Mouse (Mus musculus): ENCODE data around the gene Fam219b. TPM values are rescaled to one million over a fixed set of nuclear protein-coding genes. Genes with fewer than 3 reads are reported as not detected.

Fam219b gene
- polyA plus RNA-seq, 1 experiment from 2014 or later: 16.0 TPM

DNA sequence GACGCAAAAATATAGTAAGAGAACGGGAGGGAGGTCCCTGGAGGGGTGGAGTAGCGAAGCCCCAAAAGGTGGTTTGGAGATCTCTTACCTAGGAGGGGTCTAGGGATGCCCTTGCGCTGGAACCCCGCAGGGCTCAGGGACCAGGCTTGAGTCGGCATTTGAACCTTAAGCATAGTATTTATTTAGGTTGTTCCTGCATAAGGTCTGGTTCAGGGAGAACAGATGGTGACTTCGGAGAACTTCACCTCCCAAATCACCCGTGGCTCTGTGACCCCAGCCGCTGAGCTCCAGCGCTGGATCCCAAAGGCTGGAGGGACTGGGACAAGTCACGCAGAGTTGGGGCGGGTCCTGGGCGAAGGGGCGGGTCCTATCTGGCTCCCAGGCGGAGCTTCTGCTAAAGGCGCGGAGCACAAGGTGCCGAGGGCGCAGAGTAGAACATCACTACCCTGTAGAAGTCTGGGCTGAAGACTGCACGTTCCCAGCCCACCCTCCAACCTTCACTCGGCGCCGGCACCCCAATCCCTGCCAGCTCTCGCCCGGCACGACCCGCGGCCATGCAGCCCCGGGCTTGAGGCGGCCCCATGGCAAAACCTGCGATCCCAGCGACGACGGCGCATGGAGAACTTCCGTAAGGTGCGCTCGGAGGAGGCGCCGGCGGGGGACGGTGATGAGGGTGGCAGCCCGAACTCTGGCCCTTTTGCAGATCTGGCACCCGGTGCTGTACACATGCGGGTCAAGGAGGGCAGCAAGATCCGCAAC, 33.5 kb upstream of the Fam219b start, which contains the start of gene Rpp25:
Gene Rpp25 (plus strand): TSS at position 405 of the 759 bp plus-strand sequence.
- H3K36me3 ChIP-seq (ENCODE audit: control insufficient read depth, insufficient read depth, low read length): no peaks in the 10 kb centered on the region
- H3K4me1 ChIP-seq (ENCODE audit: control insufficient read depth, insufficient read depth, low read length): peaks cover 24% of the 10 kb centered on the region
- peak within 1 kb of the TSS; percentile 25 for H3K27ac ChIP-seq (ENCODE audit: low read depth, low read length)

DNA sequence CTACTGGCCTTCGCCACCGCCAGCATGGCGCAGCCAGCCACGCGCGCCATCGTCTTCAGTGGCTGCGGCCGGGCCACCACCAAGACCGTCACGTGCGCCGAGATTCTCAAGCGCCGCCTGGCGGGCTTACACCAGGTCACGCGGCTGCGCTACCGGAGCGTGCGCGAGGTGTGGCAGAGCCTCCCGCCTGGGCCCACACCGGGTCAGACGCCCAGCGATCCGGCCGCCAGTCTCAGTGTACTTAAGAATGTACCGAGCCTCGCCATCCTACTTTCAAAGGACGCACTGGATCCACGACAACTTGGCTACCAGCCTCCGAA, 33.0 kb upstream of the Fam219b start:
- under 1% methylated on average over 34 of the region's 34 CpGs for WGBS
- peaks cover 24% of the 10 kb centered on the region for H3K4me1 ChIP-seq (ENCODE audit: control insufficient read depth, insufficient read depth, low read length)
- no peak overlapping the region for H3K27ac ChIP-seq (ENCODE audit: low read depth, low read length)
- DNase-seq (ENCODE audit: low spot score, missing footprints) (peak; percentile 95), ATAC-seq (ENCODE audit: low FRiP score) (peak; percentile 55)
- H3K9me3 ChIP-seq (ENCODE audit: control insufficient read depth, low read length): no peaks in the 10 kb centered on the region
- H3K4me3 ChIP-seq (ENCODE audit: low read depth, low read length): peak overlapping the region; percentile 39
- H3K9ac ChIP-seq (ENCODE audit: low read length): peak overlapping the region; percentile 55; the same call in 1 of the 2 replicates
- H3K27me3 ChIP-seq (ENCODE audit: control insufficient read depth, insufficient read depth, low read length): peaks cover 66% of the 10 kb centered on the region
- peak overlapping the region; percentile 75 for H3K4me2 ChIP-seq
- no peaks in the 10 kb centered on the region for H3K36me3 ChIP-seq (ENCODE audit: control insufficient read depth, insufficient read depth, low read length)

More for the DNA sequence above, 33.5 kb upstream of the Fam219b start, which contains the start of gene Rpp25:
- Histone ChIP-seq H3K27me3 (ENCODE audit: control insufficient read depth, insufficient read depth, low read length) (peaks cover 66% of the 10 kb centered on the region), H3K4me3 (ENCODE audit: low read depth, low read length) (peak within 1 kb of the TSS; percentile 39), H3K9ac (ENCODE audit: low read length) (peak within 1 kb of the TSS; percentile 55; the same call in 1 of the 2 replicates), H3K4me2 (peak within 1 kb of the TSS; percentile 75), H3K9me3 (ENCODE audit: control insufficient read depth, low read length) (no peaks in the 10 kb centered on the region)
- DNase-seq (ENCODE audit: low spot score, missing footprints) (peak; percentile 94), ATAC-seq (ENCODE audit: low FRiP score) (peak; percentile 70)
- under 1% methylated on average over 46 of the region's 46 CpGs for WGBS

DNA sequence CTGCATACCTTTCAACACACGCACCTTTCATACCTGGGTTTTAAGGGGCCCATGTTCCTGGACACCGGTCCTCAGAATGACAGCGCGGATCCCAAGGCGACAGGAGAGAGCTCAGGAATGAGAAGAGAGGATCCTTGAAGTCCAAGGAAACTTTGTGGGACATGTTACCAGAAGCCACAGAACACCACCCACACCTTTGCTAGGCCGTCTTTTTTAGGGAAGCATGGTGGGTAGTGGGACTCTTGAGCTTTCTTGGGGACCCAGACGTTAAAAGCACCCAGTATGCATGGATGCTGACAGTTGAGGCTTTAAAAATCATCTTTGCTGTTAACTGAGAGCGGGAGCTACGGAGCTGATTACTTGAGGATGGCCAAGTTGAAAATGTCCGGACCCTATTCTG, 32.4 kb upstream of the Fam219b start:
- no peak overlapping the region; the same call in 1 of the 2 replicates for H3K4me3 ChIP-seq (ENCODE audit: low read depth, low read length)
- peak overlapping the region; percentile 25 for H3K27ac ChIP-seq (ENCODE audit: low read depth, low read length)
- DNase-seq (ENCODE audit: low spot score, missing footprints): peak; percentile 90
- H3K9ac ChIP-seq (ENCODE audit: low read length): no peak overlapping the region
- no peaks in the 10 kb centered on the region for H3K36me3 ChIP-seq (ENCODE audit: control insufficient read depth, insufficient read depth, low read length)
- peaks cover 24% of the 10 kb centered on the region for H3K4me1 ChIP-seq (ENCODE audit: control insufficient read depth, insufficient read depth, low read length)
- H3K27me3 ChIP-seq (ENCODE audit: control insufficient read depth, insufficient read depth, low read length): peaks cover 65% of the 10 kb centered on the region
- peak overlapping the region; percentile 75; the same call in 1 of the 2 replicates for H3K4me2 ChIP-seq
- H3K9me3 ChIP-seq (ENCODE audit: control insufficient read depth, low read length): no peaks in the 10 kb centered on the region
- ATAC-seq (ENCODE audit: low FRiP score): no peak
- WGBS: 49% methylated on average over 10 of the region's 10 CpGs

DNA sequence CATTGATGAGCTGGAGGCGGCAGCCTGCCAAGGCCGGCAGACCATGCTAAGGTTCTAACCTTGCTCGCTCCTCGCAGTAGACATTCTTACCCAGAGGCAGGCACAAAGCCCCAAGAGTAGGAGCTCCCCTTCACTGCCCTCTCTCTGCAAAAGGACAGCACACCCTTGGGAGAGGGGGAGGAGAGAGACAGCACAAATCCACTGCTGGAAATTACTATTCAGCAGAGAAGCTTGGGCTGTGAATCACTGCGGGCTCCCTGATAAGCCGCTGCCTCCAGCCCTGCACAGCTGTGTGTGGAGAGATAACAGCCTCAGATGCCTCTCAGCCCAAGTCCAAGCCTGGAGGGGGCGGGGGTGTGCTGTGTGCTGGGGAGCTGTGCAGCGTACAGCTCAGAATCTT, 31.6 kb upstream of the Fam219b start:
- DNase-seq (ENCODE audit: low spot score, missing footprints): peak; percentile 93
- Histone ChIP-seq H3K4me1 (ENCODE audit: control insufficient read depth, insufficient read depth, low read length) (peaks cover 27% of the 10 kb centered on the region), H3K27me3 (ENCODE audit: control insufficient read depth, insufficient read depth, low read length) (peaks cover 58% of the 10 kb centered on the region), H3K27ac (ENCODE audit: low read depth, low read length) (peak overlapping the region; percentile 6; the same call in 1 of the 2 replicates), H3K4me3 (ENCODE audit: low read depth, low read length) (no peak overlapping the region), H3K4me2 (no peak overlapping the region), H3K36me3 (ENCODE audit: control insufficient read depth, insufficient read depth, low read length) (no peaks in the 10 kb centered on the region), H3K9me3 (ENCODE audit: control insufficient read depth, low read length) (no peaks in the 10 kb centered on the region), H3K9ac (ENCODE audit: low read length) (no peak overlapping the region; the same call in 1 of the 2 replicates)
- peak; percentile 79 for ATAC-seq (ENCODE audit: low FRiP score)
- WGBS: 3% methylated on average over 8 of the region's 8 CpGs

DNA sequence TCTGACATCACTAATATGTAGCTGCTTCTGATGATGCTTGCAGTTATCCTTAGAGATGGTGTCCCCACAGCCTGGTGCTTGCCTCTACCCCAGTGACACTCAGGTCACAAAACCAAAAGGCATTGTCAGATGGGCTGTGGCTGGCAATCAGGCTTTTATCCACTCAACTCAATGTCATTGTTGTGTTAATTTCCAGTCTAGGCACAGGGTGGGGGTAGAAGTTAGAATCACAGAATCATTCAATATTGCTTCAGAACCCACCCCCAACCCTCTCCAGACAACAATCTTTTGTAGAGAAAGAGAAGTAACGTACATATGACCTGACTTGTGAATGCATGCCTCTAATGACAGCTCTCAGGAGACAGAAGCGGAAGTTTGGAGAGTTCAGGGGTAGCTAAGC, 26.8 kb upstream of the Fam219b start:
- Histone ChIP-seq H3K27me3 (ENCODE audit: control insufficient read depth, insufficient read depth, low read length) (peaks cover 10% of the 10 kb centered on the region), H3K9ac (ENCODE audit: low read length) (no peak overlapping the region), H3K4me3 (ENCODE audit: low read depth, low read length) (no peak overlapping the region), H3K4me1 (ENCODE audit: control insufficient read depth, insufficient read depth, low read length) (peaks cover 6% of the 10 kb centered on the region), H3K36me3 (ENCODE audit: control insufficient read depth, insufficient read depth, low read length) (no peaks in the 10 kb centered on the region), H3K9me3 (ENCODE audit: control insufficient read depth, low read length) (no peaks in the 10 kb centered on the region), H3K27ac (ENCODE audit: low read depth, low read length) (no peak overlapping the region), H3K4me2 (no peak overlapping the region)
- ATAC-seq (ENCODE audit: low FRiP score) (no peak), DNase-seq (ENCODE audit: low spot score, missing footprints) (peak; percentile 84)
- 56% methylated on average over 2 of the region's 2 CpGs for WGBS

DNA sequence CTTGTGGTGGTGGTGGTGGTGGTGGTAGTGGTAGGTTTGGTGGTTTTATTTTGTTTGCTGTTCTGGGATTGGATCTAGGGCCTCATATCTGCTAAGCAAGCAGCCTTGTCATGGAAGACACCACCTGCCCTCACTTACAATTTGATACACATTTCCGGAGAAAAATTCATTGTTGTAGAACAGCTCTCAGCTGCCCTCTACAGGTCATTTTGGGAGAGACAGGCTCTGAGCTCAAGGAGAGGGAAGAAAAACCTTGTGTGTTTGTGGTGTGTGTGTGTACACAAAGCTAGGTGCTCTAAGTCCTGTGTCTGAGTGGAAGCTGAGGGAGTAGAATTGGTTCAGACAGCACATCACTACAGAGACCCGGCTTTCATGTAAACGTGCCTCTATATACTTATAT, 20.2 kb upstream of the Fam219b start:
- ATAC-seq (ENCODE audit: low FRiP score): no peak
- Histone ChIP-seq H3K9ac (ENCODE audit: low read length) (0 out of 2 replicates have a peak overlapping the region, but pooled peaks have one; percentile 16), H3K27me3 (ENCODE audit: control insufficient read depth, insufficient read depth, low read length) (no peaks in the 10 kb centered on the region), H3K9me3 (ENCODE audit: control insufficient read depth, low read length) (no peaks in the 10 kb centered on the region), H3K36me3 (ENCODE audit: control insufficient read depth, insufficient read depth, low read length) (no peaks in the 10 kb centered on the region), H3K4me3 (ENCODE audit: low read depth, low read length) (no peak overlapping the region), H3K4me1 (ENCODE audit: control insufficient read depth, insufficient read depth, low read length) (peaks cover 7% of the 10 kb centered on the region), H3K27ac (ENCODE audit: low read depth, low read length) (no peak overlapping the region), H3K4me2 (no peak overlapping the region)
- 10% methylated on average over 3 of the region's 3 CpGs for WGBS
- DNase-seq (ENCODE audit: low spot score, missing footprints): peak; percentile 99

DNA sequence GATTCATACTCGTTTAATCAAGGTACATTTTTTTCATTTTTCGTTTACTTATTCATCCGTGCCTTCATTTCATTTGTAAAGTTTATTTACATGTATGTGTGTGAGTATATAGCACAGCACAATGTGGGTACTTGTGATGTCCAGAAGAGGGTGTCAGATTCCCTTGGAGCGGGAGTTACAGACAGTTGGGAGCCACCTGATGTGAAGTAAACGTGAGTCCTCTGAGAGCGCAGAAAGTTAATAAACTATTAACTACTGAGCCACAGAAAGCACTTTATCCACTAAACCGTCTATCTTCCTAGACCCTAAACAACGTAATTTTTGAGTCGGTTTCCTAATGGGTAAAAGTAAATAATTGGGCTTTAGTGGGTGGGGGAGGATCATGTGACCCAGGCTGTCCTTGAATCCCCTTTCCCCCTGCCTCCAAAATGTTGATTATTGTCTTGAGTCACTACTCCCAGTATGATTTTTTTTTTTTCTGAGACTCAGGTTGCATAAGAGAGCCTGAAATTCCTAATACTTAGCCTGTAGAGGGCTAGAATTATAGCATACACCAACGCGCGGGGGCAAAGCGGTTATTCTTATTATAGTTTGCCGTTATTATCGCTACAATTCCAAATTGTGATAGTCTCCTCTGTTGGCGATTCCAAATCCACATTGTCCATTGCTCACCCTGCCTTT, 16.8 kb upstream of the Fam219b start:
- no peak for DNase-seq (ENCODE audit: low spot score, missing footprints)
- no peaks in the 10 kb centered on the region for H3K36me3 ChIP-seq (ENCODE audit: control insufficient read depth, insufficient read depth, low read length)

DNA sequence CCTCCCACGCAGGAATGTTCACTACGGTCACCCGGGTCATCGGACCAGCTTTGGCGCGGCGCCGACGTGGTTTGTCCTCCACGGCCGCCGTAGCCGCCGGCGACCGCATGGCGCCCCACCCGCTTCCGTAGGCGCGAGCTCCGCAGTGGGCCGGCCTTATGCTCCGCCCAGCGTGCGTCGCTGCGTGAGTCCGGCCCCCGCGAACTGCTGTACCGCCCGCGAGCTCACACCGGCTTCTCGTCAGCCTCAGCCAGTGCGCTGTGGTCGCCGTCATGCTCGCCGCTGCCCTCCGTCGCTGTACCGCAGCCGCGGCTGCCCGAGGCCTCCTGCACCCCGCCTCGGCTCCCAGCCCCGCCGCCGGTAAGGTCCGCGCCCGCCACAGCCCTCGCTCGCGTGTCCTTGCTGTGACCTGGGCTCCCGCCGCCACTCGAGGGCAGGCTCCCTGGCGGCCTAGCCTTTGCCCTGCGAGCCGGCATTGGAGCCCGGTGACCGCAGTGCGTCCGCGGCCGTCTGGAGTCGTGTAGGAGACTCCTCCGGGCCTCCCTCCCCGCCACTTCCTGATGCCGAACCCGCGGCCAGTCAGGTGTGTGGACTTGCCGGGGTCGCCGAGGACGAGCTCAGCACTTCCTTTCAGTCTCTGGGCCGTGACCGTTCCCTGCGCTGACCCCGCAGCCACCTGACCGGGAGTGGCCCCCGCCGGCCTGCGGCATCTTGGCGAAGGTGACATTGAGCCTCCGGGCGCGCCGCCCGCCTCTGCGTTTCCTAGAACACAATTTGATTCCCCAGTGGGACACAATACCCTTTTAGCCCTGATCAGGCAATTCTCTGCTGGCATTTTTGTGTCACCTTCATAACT, 16.0 kb upstream of the Fam219b start, which contains the start of gene Cox5a:
Gene Cox5a (plus strand): TSS at position 219 of the 856 bp plus-strand sequence.
- no peaks in the 10 kb centered on the region for H3K9me3 ChIP-seq (ENCODE audit: control insufficient read depth, low read length)
- peaks cover 13% of the 10 kb centered on the region for H3K4me1 ChIP-seq (ENCODE audit: control insufficient read depth, insufficient read depth, low read length)
- ATAC-seq (ENCODE audit: low FRiP score): peak; percentile 96
- peak within 1 kb of the TSS; percentile 94 for H3K4me3 ChIP-seq (ENCODE audit: low read depth, low read length)
- no peaks in the 10 kb centered on the region for H3K36me3 ChIP-seq (ENCODE audit: control insufficient read depth, insufficient read depth, low read length)
- H3K27me3 ChIP-seq (ENCODE audit: control insufficient read depth, insufficient read depth, low read length): no peaks in the 10 kb centered on the region
- H3K9ac ChIP-seq (ENCODE audit: low read length): peak within 1 kb of the TSS; percentile 95
- WGBS: under 1% methylated on average over 94 of the region's 95 CpGs
- H3K27ac ChIP-seq (ENCODE audit: low read depth, low read length): peak within 1 kb of the TSS; percentile 73
- H3K4me2 ChIP-seq: peak within 1 kb of the TSS; percentile 82
- DNase-seq (ENCODE audit: low spot score, missing footprints): peak; percentile 99

More for the DNA sequence above, 16.8 kb upstream of the Fam219b start:
- H3K27ac ChIP-seq (ENCODE audit: low read depth, low read length): no peak overlapping the region
- no peaks in the 10 kb centered on the region for H3K9me3 ChIP-seq (ENCODE audit: control insufficient read depth, low read length)
- peaks cover 13% of the 10 kb centered on the region for H3K4me1 ChIP-seq (ENCODE audit: control insufficient read depth, insufficient read depth, low read length)
- ATAC-seq (ENCODE audit: low FRiP score): peak; percentile 34; the same call in 1 of the 2 replicates
- H3K9ac ChIP-seq (ENCODE audit: low read length): peak overlapping the region; percentile 95
- H3K27me3 ChIP-seq (ENCODE audit: control insufficient read depth, insufficient read depth, low read length): no peaks in the 10 kb centered on the region
- peak overlapping the region; percentile 94 for H3K4me3 ChIP-seq (ENCODE audit: low read depth, low read length)
- 26% methylated on average over 16 of the region's 16 CpGs for WGBS
- H3K4me2 ChIP-seq: peak overlapping the region; percentile 56

Measured in midbrain, embryonic 11.5 days (tissue).